In genomic region chr6:137570718-137571131, GRCm38 (mm10) we compare ENCODE assay signal across 9 mouse cellular contexts.
DNase-seq lines count a peak whose midpoint lies in the region.
"Had no signal": no experiment of that assay in that cellular context is flagged by ENCODE, and none has a peak within 500 bp of the region (broad histone marks: within the 10 kb centered on the region; RNA-seq: fewer than 3 reads in every experiment).

No protein-coding gene starts in this region.

- DNase-seq in ovary, adult 18-20 months (ENCODE audit: low spot score) = peak; percentile 9
- no peak for DNase-seq in ovary, postnatal 14 days (ENCODE audit: low spot score)
- peak; percentile 82 for DNase-seq in kidney, adult 11 months
- peak; percentile 18 to 60 for DNase-seq in kidney, postnatal 4 days
- DNase-seq in right cerebral cortex, postnatal 36 days (ENCODE audit: low spot score in 2 of 2) = no peak
- DNase-seq in left cerebral cortex, adult 11 months (ENCODE audit: low spot score) = no peak
- no peak for DNase-seq in embryo, embryonic 10 days (ENCODE audit: low spot score)
- DNase-seq: gastrocnemius, postnatal 10 days; thymus, postnatal 14 days had no signal

Comparison
In these comparisons a context has a peak if more than half of its experiments do, and no peak if none do; other contexts are left out.
1. DNase-seq: peak in ovary, adult 18-20 months (single experiment), kidney, adult 11 months (single experiment) and kidney, postnatal 4 days (2 of 2); none in ovary, postnatal 14 days (single experiment), right cerebral cortex, postnatal 36 days (0 of 2), left cerebral cortex, adult 11 months (single experiment) and embryo, embryonic 10 days (single experiment).